Mouse (Mus musculus) liver, embryonic 16.5 days (tissue): ENCODE measurements around the gene 1700029I15Rik. TPM values are rescaled to one million over a fixed set of nuclear protein-coding genes. Genes with fewer than 3 reads are reported as not detected.

Experiments used
- ATAC-seq: fragments of 200-750 bp; cut with Nextera tagmentation; 2 replicates; pipeline ENCODE4 v1.8.0; 2017; ENCODE audit warnings: low read depth, mild to moderate bottlenecking, moderate number of reproducible peaks, moderate library complexity
- H3K27ac ChIP-seq: fragments of 300-500 bp; sonication (generic); 2 replicates; pipeline ENCODE4 v1.5.1; 2014; ENCODE audit warnings: mild to moderate bottlenecking, low read length
- H3K27me3 ChIP-seq: fragments of 300-500 bp; sonication (generic); 2 replicates; pipeline ENCODE4 v1.6.1; 2014; ENCODE audit warnings: low read depth, low read length, mixed read lengths; ENCODE audit not compliant: control insufficient read depth, insufficient read depth
- H3K36me3 ChIP-seq: fragments of 300-500 bp; sonication (generic); 2 replicates; pipeline ENCODE4 v1.6.1; 2014; ENCODE audit warnings: mild to moderate bottlenecking; ENCODE audit not compliant: control insufficient read depth, insufficient read depth
- H3K4me1 ChIP-seq: fragments of 300-500 bp; sonication (generic); 2 replicates; pipeline ENCODE4 v1.6.1; 2014; ENCODE audit warnings: low read depth, low read length, mixed read lengths; ENCODE audit not compliant: control insufficient read depth
- H3K4me2 ChIP-seq: fragments of 300-500 bp; sonication (generic); 2 replicates; pipeline ENCODE4 v1.6.1; 2014; ENCODE audit warnings: low read depth, low read length, mixed read lengths
- H3K4me3 ChIP-seq: fragments of 300-500 bp; sonication (generic); 2 replicates; pipeline ENCODE4 v1.5.1; 2014; ENCODE audit warnings: low read depth, mild to moderate bottlenecking, low read length
- H3K9ac ChIP-seq: fragments of 300-500 bp; sonication (generic); 2 replicates; pipeline ENCODE4 v1.6.1; 2014; ENCODE audit warnings: low read depth, low read length
- H3K9me3 ChIP-seq: fragments of 300-500 bp; sonication (generic); replicated peaks from 2 replicates; pipeline ENCODE4 v1.6.1; 2016; ENCODE audit warnings: low read length; ENCODE audit not compliant: control insufficient read depth
- WGBS: fragments of 180-500 bp; shearing (Covaris S2); extraction: QIAGEN DNeasy Blood & Tissue Kit; methylation state at CpG from one replicate; pipeline ENCODE4 v1.1.7; 2014; ENCODE audit not compliant: insufficient replicate concordance; 5-methylcytosine and 5-hydroxymethylcytosine counted together
- microRNA-seq: library from miRNA; unstranded; fragments of <30 nt; microRNA quantifications from one replicate; pipeline ENCODE4, GENCODE M21; 2016
- polyA plus RNA-seq: library from polyadenylated mRNA; unstranded; fragments of >200 nt; fragmentation: Nextera tagmentation; extraction: Ambion mirVana; gene quantifications from 2 replicates; pipeline ENCODE4 v1.2.1, GENCODE M21; 2015

1700029I15Rik gene
- polyA plus RNA-seq, 1 experiment from 2014 or later: 1.5 TPM

- Histone ChIP-seq H3K4me2 (no peak overlapping the region), H3K27me3 (no peaks in the 10 kb centered on the region), H3K4me1 (peaks cover 46% of the 10 kb centered on the region), H3K27ac (no peak overlapping the region), H3K9ac (no peak overlapping the region), H3K36me3 (no peaks in the 10 kb centered on the region), H3K9me3 (no peaks in the 10 kb centered on the region), H3K4me3 (no peak overlapping the region)
- ATAC-seq: no peak
- 61% methylated on average over 6 of the region's 6 CpGs for WGBS
Observed at GRCm38 (mm10) chr2:92435023-92435422, 52.7 kb downstream of the 1700029I15Rik start.

Small RNA genes lying within 50 kb of the gene (microRNA-seq; reads per million reads assigned to microRNA genes)
- gene Mir7000: not detected

Other genes starting within 250 kb of the 1700029I15Rik start
- 23.7 and 24.6 TPM in 2 replicates for gene Pex16, start 7.9 kb upstream of the 1700029I15Rik start, polyA plus RNA-seq
- 2.5 and 3.5 TPM in 2 replicates for gene Large2, start 7.7 kb upstream of the 1700029I15Rik start, polyA plus RNA-seq
- gene Mapk8ip1, start 18.7 kb downstream of the 1700029I15Rik start, polyA plus RNA-seq: 1.2 and 1.8 TPM in 2 replicates
- 13.6 and 15.0 TPM in 2 replicates for gene Cry2, start 51.5 kb downstream of the 1700029I15Rik start, polyA plus RNA-seq
- gene Slc35c1, start 78.0 kb downstream of the 1700029I15Rik start, polyA plus RNA-seq: 10.2 and 12.3 TPM in 2 replicates
- 0.15 TPM in 2 replicates for gene Chst1, start 217.2 kb downstream of the 1700029I15Rik start, polyA plus RNA-seq